Mouse (Mus musculus) spleen, adult 2 months (tissue): ENCODE results near the gene Fabp1.

Source experiments
- CTCF ChIP-seq: fragments of 200-500 bp; IDR thresholded peaks from 2 replicates; pipeline ENCODE4 v1.5.1; 2011; ENCODE audit warnings: mild to moderate bottlenecking, inconsistent platforms; ENCODE audit not compliant: insufficient read depth, insufficient read length, insufficient replicate concordance; ENCODE audit errors: extremely low read depth
- POLR2A ChIP-seq: fragments of 200-500 bp; IDR thresholded peaks from 2 replicates; pipeline ENCODE4 v1.6.1; 2011; ENCODE audit warnings: low read depth, low read length, inconsistent platforms

GRCm38 (mm10) chr6:71237031-71237431, 37.4 kb downstream of the Fabp1 start:
- no peak for TF ChIP-seq CTCF
- TF ChIP-seq POLR2A: no peak
